Mouse (Mus musculus): Measurements from ENCODE around the gene Cpe. TPM values are rescaled to one million over a fixed set of nuclear protein-coding genes. Genes with fewer than 3 reads are reported as not detected.

Gene Cpe
- polyA plus RNA-seq, 1 experiment from 2014 or later, result 133 TPM

GRCm38 (mm10) chr8:64690306-64690705 lies 2.5 kb downstream of the Cpe start:
- Histone ChIP-seq H3K4me1 (replicated peaks; ENCODE audit: control insufficient read depth, insufficient read depth) (no peaks in the 10 kb centered on the region), H3K4me3 (ENCODE audit: low read depth, low read length) (no peak overlapping the region), H3K9me3 (ENCODE audit: control insufficient read depth, low read length) (no peaks in the 10 kb centered on the region), H3K36me3 (ENCODE audit: control insufficient read depth, insufficient read depth, low read length) (no peaks in the 10 kb centered on the region), H3K27me3 (ENCODE audit: control insufficient read depth, insufficient read depth, low read length) (no peaks in the 10 kb centered on the region), H3K27ac (replicated peaks) (no peak overlapping the region), H3K4me2 (replicated peaks; ENCODE audit: low read depth) (no peak overlapping the region), H3K9ac (ENCODE audit: low read length) (no peak overlapping the region)
- TF ChIP-seq CTCF (IDR thresholded peaks at IDR 0.05; ENCODE audit: low read depth), result no peak
- TF ChIP-seq EP300 (optimal IDR thresholded peaks at IDR 0.05), result no peak
- WGBS, result 69% methylated on average over 6 of the region's 6 CpGs
- no peak for DNase-seq (ENCODE audit: low spot score)
- no peak for ATAC-seq (ENCODE audit: low FRiP score, low TSS enrichment)

- no peaks in the 10 kb centered on the region for H3K36me3 ChIP-seq (ENCODE audit: control insufficient read depth, insufficient read depth, low read length)
- no peak for TF ChIP-seq CTCF (IDR thresholded peaks at IDR 0.05; ENCODE audit: low read depth)
- no peak for TF ChIP-seq EP300 (optimal IDR thresholded peaks at IDR 0.05)
- H3K4me2 ChIP-seq (replicated peaks; ENCODE audit: low read depth), result no peak overlapping the region
- no peak overlapping the region for H3K4me3 ChIP-seq (ENCODE audit: low read depth, low read length)
- no peak for DNase-seq (ENCODE audit: low spot score)
- H3K27ac ChIP-seq (replicated peaks), result no peak overlapping the region
- no peaks in the 10 kb centered on the region for H3K27me3 ChIP-seq (ENCODE audit: control insufficient read depth, insufficient read depth, low read length)
- WGBS, result 46% methylated on average over 4 of the region's 4 CpGs
- no peaks in the 10 kb centered on the region for H3K4me1 ChIP-seq (replicated peaks; ENCODE audit: control insufficient read depth, insufficient read depth)
- H3K9ac ChIP-seq (ENCODE audit: low read length), result no peak overlapping the region
- no peaks in the 10 kb centered on the region for H3K9me3 ChIP-seq (ENCODE audit: control insufficient read depth, low read length)
- no peak for ATAC-seq (ENCODE audit: low FRiP score, low TSS enrichment)
These were observed 4.1 kb downstream of the Cpe start for GRCm38 (mm10) chr8:64688741-64689140.

GRCm38 (mm10) chr8:64688161-64688560 lies 4.7 kb downstream of the Cpe start:
- Histone ChIP-seq H3K4me1 (replicated peaks; ENCODE audit: control insufficient read depth, insufficient read depth) (no peaks in the 10 kb centered on the region), H3K9ac (ENCODE audit: low read length) (no peak overlapping the region), H3K27ac (replicated peaks) (no peak overlapping the region), H3K36me3 (ENCODE audit: control insufficient read depth, insufficient read depth, low read length) (no peaks in the 10 kb centered on the region), H3K4me3 (ENCODE audit: low read depth, low read length) (no peak overlapping the region), H3K4me2 (replicated peaks; ENCODE audit: low read depth) (no peak overlapping the region), H3K9me3 (ENCODE audit: control insufficient read depth, low read length) (no peaks in the 10 kb centered on the region), H3K27me3 (ENCODE audit: control insufficient read depth, insufficient read depth, low read length) (no peaks in the 10 kb centered on the region)
- ATAC-seq (ENCODE audit: low FRiP score, low TSS enrichment) (no peak), DNase-seq (ENCODE audit: low spot score) (no peak)
- 44% methylated on average over 3 of the region's 3 CpGs for WGBS
- TF ChIP-seq CTCF (IDR thresholded peaks at IDR 0.05; ENCODE audit: low read depth) (no peak), EP300 (optimal IDR thresholded peaks at IDR 0.05) (no peak)

GRCm38 (mm10) chr8:64682501-64682900 lies 10.4 kb downstream of the Cpe start:
- H3K9ac ChIP-seq (ENCODE audit: low read length), result no peak overlapping the region
- H3K27ac ChIP-seq (replicated peaks), result no peak overlapping the region
- no peaks in the 10 kb centered on the region for H3K27me3 ChIP-seq (ENCODE audit: control insufficient read depth, insufficient read depth, low read length)
- H3K4me3 ChIP-seq (ENCODE audit: low read depth, low read length), result no peak overlapping the region
- DNase-seq (ENCODE audit: low spot score), result no peak
- TF ChIP-seq EP300 (optimal IDR thresholded peaks at IDR 0.05), result no peak
- no peak for TF ChIP-seq CTCF (IDR thresholded peaks at IDR 0.05; ENCODE audit: low read depth)
- ATAC-seq (ENCODE audit: low FRiP score, low TSS enrichment), result no peak
- 68% methylated on average over 3 of the region's 3 CpGs for WGBS
- H3K4me2 ChIP-seq (replicated peaks; ENCODE audit: low read depth), result no peak overlapping the region
- no peaks in the 10 kb centered on the region for H3K4me1 ChIP-seq (replicated peaks; ENCODE audit: control insufficient read depth, insufficient read depth)
- H3K36me3 ChIP-seq (ENCODE audit: control insufficient read depth, insufficient read depth, low read length), result no peaks in the 10 kb centered on the region
- H3K9me3 ChIP-seq (ENCODE audit: control insufficient read depth, low read length), result no peaks in the 10 kb centered on the region

GRCm38 (mm10) chr8:64676381-64676780 lies 16.5 kb downstream of the Cpe start:
- Histone ChIP-seq H3K9ac (ENCODE audit: low read length) (no peak overlapping the region), H3K27me3 (ENCODE audit: control insufficient read depth, insufficient read depth, low read length) (no peaks in the 10 kb centered on the region), H3K27ac (replicated peaks) (no peak overlapping the region), H3K9me3 (ENCODE audit: control insufficient read depth, low read length) (no peaks in the 10 kb centered on the region), H3K4me3 (ENCODE audit: low read depth, low read length) (no peak overlapping the region), H3K36me3 (ENCODE audit: control insufficient read depth, insufficient read depth, low read length) (no peaks in the 10 kb centered on the region), H3K4me1 (replicated peaks; ENCODE audit: control insufficient read depth, insufficient read depth) (no peaks in the 10 kb centered on the region), H3K4me2 (replicated peaks; ENCODE audit: low read depth) (no peak overlapping the region)
- WGBS, result 75% methylated on average over 2 of the region's 2 CpGs
- ATAC-seq (ENCODE audit: low FRiP score, low TSS enrichment), result no peak
- DNase-seq (ENCODE audit: low spot score), result no peak
- TF ChIP-seq CTCF (IDR thresholded peaks at IDR 0.05; ENCODE audit: low read depth), result peak; percentile 19; the same call in 1 of the 2 replicates
- TF ChIP-seq EP300 (optimal IDR thresholded peaks at IDR 0.05), result no peak

DNA sequence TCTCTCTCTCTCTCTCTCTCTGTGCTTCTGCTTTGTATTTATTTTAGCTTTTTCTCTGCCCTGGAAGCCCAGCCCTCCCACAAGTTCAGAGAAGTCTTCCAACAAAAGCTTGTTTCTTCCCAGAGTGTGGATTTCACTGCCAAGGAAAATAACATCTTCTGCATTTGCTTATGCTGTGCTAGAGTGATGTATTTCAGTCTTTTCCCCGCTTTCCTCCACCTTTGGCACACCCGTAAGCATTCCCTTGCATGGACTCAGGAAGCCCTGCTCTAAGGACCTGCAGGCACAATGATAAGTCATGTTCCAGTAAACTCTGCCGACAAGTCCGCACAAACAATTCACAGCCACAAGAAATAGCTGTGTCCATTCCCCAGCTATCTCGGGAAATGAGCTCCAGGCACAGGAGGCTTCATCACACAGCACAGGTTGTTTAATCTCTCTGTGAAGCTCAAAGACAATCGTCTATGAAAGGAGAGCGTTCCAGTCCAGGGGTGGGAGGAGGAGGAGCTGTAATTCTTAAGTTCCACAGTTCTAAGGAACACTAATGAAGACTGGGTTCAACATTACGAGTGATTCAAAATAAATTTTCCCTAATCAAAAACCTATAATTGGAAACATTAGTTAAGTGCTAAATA lies 17.8 kb downstream of the Cpe start:
- no peaks in the 10 kb centered on the region for H3K27me3 ChIP-seq (ENCODE audit: control insufficient read depth, insufficient read depth, low read length)
- H3K4me1 ChIP-seq (replicated peaks; ENCODE audit: control insufficient read depth, insufficient read depth), result no peaks in the 10 kb centered on the region
- H3K9ac ChIP-seq (ENCODE audit: low read length), result no peak overlapping the region
- no peaks in the 10 kb centered on the region for H3K9me3 ChIP-seq (ENCODE audit: control insufficient read depth, low read length)
- no peak overlapping the region; the same call in 1 of the 2 replicates for H3K27ac ChIP-seq (replicated peaks)
- no peaks in the 10 kb centered on the region for H3K36me3 ChIP-seq (ENCODE audit: control insufficient read depth, insufficient read depth, low read length)
- no peak overlapping the region for H3K4me3 ChIP-seq (ENCODE audit: low read depth, low read length)
- ATAC-seq (ENCODE audit: low FRiP score, low TSS enrichment) (no peak), DNase-seq (ENCODE audit: low spot score) (no peak)
- TF ChIP-seq CTCF (IDR thresholded peaks at IDR 0.05; ENCODE audit: low read depth) (no peak), EP300 (optimal IDR thresholded peaks at IDR 0.05) (no peak)
- peak overlapping the region; percentile 15; the same call in 1 of the 2 replicates for H3K4me2 ChIP-seq (replicated peaks; ENCODE audit: low read depth)
- WGBS, result 35% methylated on average over 8 of the region's 8 CpGs

All from stomach, postnatal 0 days (tissue).